Mouse (Mus musculus): ENCODE results near the gene Galnt9. TPM values are rescaled to one million over a fixed set of nuclear protein-coding genes. Genes with fewer than 3 reads are reported as not detected.

The Galnt9 gene
- polyA plus RNA-seq, 1 experiment from 2014 or later: 0.50 TPM

- Histone ChIP-seq H3K27ac (replicated peaks; ENCODE audit: low read depth, low read length) (no peak overlapping the region), H3K4me3 (ENCODE audit: low read depth, low read length) (no peak overlapping the region), H3K4me2 (ENCODE audit: low read depth, low read length) (no peak overlapping the region), H3K4me1 (ENCODE audit: control insufficient read depth, insufficient read depth, low read length) (no peaks in the 10 kb centered on the region), H3K27me3 (ENCODE audit: control insufficient read depth, insufficient read depth, low read length) (no peaks in the 10 kb centered on the region), H3K36me3 (replicated peaks; ENCODE audit: control insufficient read depth, insufficient read depth, low read depth, low read length) (no peaks in the 10 kb centered on the region), H3K9me3 (replicated peaks; ENCODE audit: control insufficient read depth, low read length) (no peaks in the 10 kb centered on the region), H3K9ac (replicated peaks; ENCODE audit: low read length) (no peak overlapping the region)
- ATAC-seq (replicated peaks; ENCODE audit: insufficient number of reproducible peaks, low FRiP score, low TSS enrichment, low read depth) (no peak), DNase-seq (ENCODE audit: low spot score) (no peak)
- 92% methylated on average over 15 of the region's 15 CpGs for WGBS
These were observed 52.1 kb downstream of the Galnt9 start for GRCm38 (mm10) chr5:110596086-110596780.

DNA sequence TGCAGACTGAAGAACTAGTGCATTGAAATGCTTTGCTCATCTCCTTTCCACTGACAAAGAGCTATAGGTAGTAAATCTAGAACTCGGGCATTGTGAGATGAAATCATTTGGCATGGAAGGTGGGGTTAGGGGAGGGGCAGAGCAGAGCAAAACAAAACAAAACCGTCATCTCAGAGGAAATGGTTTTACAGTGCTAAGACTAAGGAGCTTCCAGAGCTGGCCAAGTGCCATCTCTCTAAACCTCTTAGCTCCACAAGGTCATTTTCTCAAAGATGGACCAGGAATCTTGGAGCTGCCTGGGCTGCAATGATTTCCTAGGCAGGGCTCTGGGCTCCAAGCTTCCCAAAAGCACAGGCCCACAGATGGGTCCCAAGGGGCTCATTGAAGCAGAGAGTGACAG, 53.3 kb downstream of the Galnt9 start:
- H3K27ac ChIP-seq (replicated peaks; ENCODE audit: low read depth, low read length): no peak overlapping the region
- no peaks in the 10 kb centered on the region for H3K36me3 ChIP-seq (replicated peaks; ENCODE audit: control insufficient read depth, insufficient read depth, low read depth, low read length)
- H3K4me2 ChIP-seq (ENCODE audit: low read depth, low read length): no peak overlapping the region
- H3K9me3 ChIP-seq (replicated peaks; ENCODE audit: control insufficient read depth, low read length): no peaks in the 10 kb centered on the region
- 63% methylated on average over 2 of the region's 2 CpGs for WGBS
- ATAC-seq (replicated peaks; ENCODE audit: insufficient number of reproducible peaks, low FRiP score, low TSS enrichment, low read depth): no peak
- no peak overlapping the region for H3K9ac ChIP-seq (replicated peaks; ENCODE audit: low read length)
- H3K4me3 ChIP-seq (ENCODE audit: low read depth, low read length): no peak overlapping the region
- no peaks in the 10 kb centered on the region for H3K27me3 ChIP-seq (ENCODE audit: control insufficient read depth, insufficient read depth, low read length)
- no peak for DNase-seq (ENCODE audit: low spot score)
- H3K4me1 ChIP-seq (ENCODE audit: control insufficient read depth, insufficient read depth, low read length): no peaks in the 10 kb centered on the region

- no peak overlapping the region for H3K4me2 ChIP-seq (ENCODE audit: low read depth, low read length)
- 35% methylated on average over 12 of the region's 12 CpGs for WGBS
- ATAC-seq (replicated peaks; ENCODE audit: insufficient number of reproducible peaks, low FRiP score, low TSS enrichment, low read depth): no peak
- H3K27ac ChIP-seq (replicated peaks; ENCODE audit: low read depth, low read length): no peak overlapping the region
- H3K9ac ChIP-seq (replicated peaks; ENCODE audit: low read length): no peak overlapping the region
- no peak for DNase-seq (ENCODE audit: low spot score)
- H3K36me3 ChIP-seq (replicated peaks; ENCODE audit: control insufficient read depth, insufficient read depth, low read depth, low read length): no peaks in the 10 kb centered on the region
- H3K9me3 ChIP-seq (replicated peaks; ENCODE audit: control insufficient read depth, low read length): no peaks in the 10 kb centered on the region
- no peaks in the 10 kb centered on the region for H3K27me3 ChIP-seq (ENCODE audit: control insufficient read depth, insufficient read depth, low read length)
- no peak overlapping the region for H3K4me3 ChIP-seq (ENCODE audit: low read depth, low read length)
- H3K4me1 ChIP-seq (ENCODE audit: control insufficient read depth, insufficient read depth, low read length): no peaks in the 10 kb centered on the region
These were observed 54.3 kb downstream of the Galnt9 start for GRCm38 (mm10) chr5:110598298-110599095.

- no peaks in the 10 kb centered on the region for H3K27me3 ChIP-seq (ENCODE audit: control insufficient read depth, insufficient read depth, low read length)
- ATAC-seq (replicated peaks; ENCODE audit: insufficient number of reproducible peaks, low FRiP score, low TSS enrichment, low read depth): no peak
- no peak overlapping the region for H3K27ac ChIP-seq (replicated peaks; ENCODE audit: low read depth, low read length)
- H3K4me1 ChIP-seq (ENCODE audit: control insufficient read depth, insufficient read depth, low read length): no peaks in the 10 kb centered on the region
- WGBS: 80% methylated on average over 7 of the region's 7 CpGs
- H3K36me3 ChIP-seq (replicated peaks; ENCODE audit: control insufficient read depth, insufficient read depth, low read depth, low read length): no peaks in the 10 kb centered on the region
- DNase-seq (ENCODE audit: low spot score): no peak
- no peaks in the 10 kb centered on the region for H3K9me3 ChIP-seq (replicated peaks; ENCODE audit: control insufficient read depth, low read length)
- no peak overlapping the region for H3K4me2 ChIP-seq (ENCODE audit: low read depth, low read length)
- H3K9ac ChIP-seq (replicated peaks; ENCODE audit: low read length): no peak overlapping the region
- H3K4me3 ChIP-seq (ENCODE audit: low read depth, low read length): no peak overlapping the region
These were observed 59.0 kb downstream of the Galnt9 start for GRCm38 (mm10) chr5:110603016-110603685.

GRCm38 (mm10) chr5:110604311-110604710, 60.2 kb downstream of the Galnt9 start:
- no peak overlapping the region for H3K27ac ChIP-seq (replicated peaks; ENCODE audit: low read depth, low read length)
- no peak for DNase-seq (ENCODE audit: low spot score)
- no peak overlapping the region for H3K4me3 ChIP-seq (ENCODE audit: low read depth, low read length)
- no peak overlapping the region for H3K9ac ChIP-seq (replicated peaks; ENCODE audit: low read length)
- H3K4me2 ChIP-seq (ENCODE audit: low read depth, low read length): no peak overlapping the region
- no peaks in the 10 kb centered on the region for H3K4me1 ChIP-seq (ENCODE audit: control insufficient read depth, insufficient read depth, low read length)
- H3K27me3 ChIP-seq (ENCODE audit: control insufficient read depth, insufficient read depth, low read length): no peaks in the 10 kb centered on the region
- no peak for ATAC-seq (replicated peaks; ENCODE audit: insufficient number of reproducible peaks, low FRiP score, low TSS enrichment, low read depth)
- WGBS: 83% methylated on average over 2 of the region's 2 CpGs
- H3K36me3 ChIP-seq (replicated peaks; ENCODE audit: control insufficient read depth, insufficient read depth, low read depth, low read length): no peaks in the 10 kb centered on the region
- no peaks in the 10 kb centered on the region for H3K9me3 ChIP-seq (replicated peaks; ENCODE audit: control insufficient read depth, low read length)

DNA sequence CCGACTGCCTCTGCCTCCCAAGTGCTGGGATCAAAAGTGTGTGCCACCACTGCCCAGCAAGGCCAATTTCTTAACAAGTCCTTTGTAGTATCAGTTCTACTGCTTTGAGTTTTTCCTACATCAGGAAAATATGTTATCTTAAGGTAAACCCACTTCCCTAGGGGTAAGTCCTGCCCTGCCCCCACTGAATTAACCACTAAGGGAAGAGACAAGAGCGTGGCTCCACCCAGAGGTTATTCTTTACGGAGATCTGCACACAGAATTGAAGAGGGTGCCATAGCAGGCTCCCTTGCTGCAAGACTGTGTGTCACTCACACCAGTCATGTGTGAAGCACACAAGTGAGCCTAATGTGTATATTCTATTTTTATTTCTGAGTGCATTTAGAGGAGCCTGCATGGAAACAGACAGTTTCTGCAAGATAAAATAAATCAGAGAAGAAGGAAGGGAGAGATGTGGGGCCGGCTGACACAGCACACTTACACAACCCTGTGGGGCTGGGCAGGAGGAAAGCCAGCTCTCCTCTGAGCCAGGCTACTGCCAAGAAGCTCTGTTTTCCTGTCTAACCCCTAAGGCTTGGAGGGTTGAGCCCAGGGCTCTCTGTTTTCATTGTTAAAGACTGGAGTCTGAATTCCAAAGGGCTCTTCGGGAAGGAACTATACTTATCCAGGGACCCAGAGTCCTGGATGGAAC, 61.5 kb downstream of the Galnt9 start:
- no peak overlapping the region for H3K4me2 ChIP-seq (ENCODE audit: low read depth, low read length)
- H3K9ac ChIP-seq (replicated peaks; ENCODE audit: low read length): no peak overlapping the region
- no peak for ATAC-seq (replicated peaks; ENCODE audit: insufficient number of reproducible peaks, low FRiP score, low TSS enrichment, low read depth)
- H3K4me1 ChIP-seq (ENCODE audit: control insufficient read depth, insufficient read depth, low read length): no peaks in the 10 kb centered on the region; the same call in 1 of the 2 replicates
- no peak for DNase-seq (ENCODE audit: low spot score)
- no peaks in the 10 kb centered on the region for H3K9me3 ChIP-seq (replicated peaks; ENCODE audit: control insufficient read depth, low read length)
- no peak overlapping the region for H3K27ac ChIP-seq (replicated peaks; ENCODE audit: low read depth, low read length)
- no peak overlapping the region for H3K4me3 ChIP-seq (ENCODE audit: low read depth, low read length)
- no peaks in the 10 kb centered on the region for H3K36me3 ChIP-seq (replicated peaks; ENCODE audit: control insufficient read depth, insufficient read depth, low read depth, low read length)
- 60% methylated on average over 5 of the region's 5 CpGs for WGBS
- no peaks in the 10 kb centered on the region for H3K27me3 ChIP-seq (ENCODE audit: control insufficient read depth, insufficient read depth, low read length)

DNA sequence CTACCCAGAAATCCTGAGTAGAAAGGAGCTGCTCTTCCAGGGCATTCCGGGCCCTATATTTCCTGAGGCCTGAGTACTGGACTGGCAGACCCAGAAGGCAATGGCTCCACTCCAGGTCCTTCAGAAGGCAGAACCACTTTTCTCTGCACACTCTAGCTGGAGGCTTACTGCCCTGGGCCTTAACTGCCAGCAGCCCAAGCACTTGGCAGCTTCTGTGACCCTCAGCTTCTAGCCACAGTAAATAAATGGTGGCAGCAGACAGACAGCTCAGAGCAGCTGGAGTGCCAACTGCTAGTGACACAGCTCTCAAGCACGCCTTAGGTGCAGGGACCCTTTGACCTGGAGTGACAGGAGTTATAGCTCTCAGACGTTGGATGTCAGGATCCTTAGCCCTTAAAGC, 63.6 kb downstream of the Galnt9 start:
- Histone ChIP-seq H3K9me3 (replicated peaks; ENCODE audit: control insufficient read depth, low read length) (no peaks in the 10 kb centered on the region), H3K4me1 (ENCODE audit: control insufficient read depth, insufficient read depth, low read length) (no peaks in the 10 kb centered on the region; the same call in 1 of the 2 replicates), H3K9ac (replicated peaks; ENCODE audit: low read length) (no peak overlapping the region), H3K27me3 (ENCODE audit: control insufficient read depth, insufficient read depth, low read length) (no peaks in the 10 kb centered on the region), H3K27ac (replicated peaks; ENCODE audit: low read depth, low read length) (no peak overlapping the region), H3K4me2 (ENCODE audit: low read depth, low read length) (no peak overlapping the region), H3K36me3 (replicated peaks; ENCODE audit: control insufficient read depth, insufficient read depth, low read depth, low read length) (no peaks in the 10 kb centered on the region), H3K4me3 (ENCODE audit: low read depth, low read length) (no peak overlapping the region)
- DNase-seq (ENCODE audit: low spot score): no peak
- 39% methylated on average over 3 of the region's 3 CpGs for WGBS
- ATAC-seq (replicated peaks; ENCODE audit: insufficient number of reproducible peaks, low FRiP score, low TSS enrichment, low read depth): no peak

Measured in embryonic facial prominence, embryonic 11.5 days (tissue).